Mouse (Mus musculus) MEL (cell line): ENCODE measurements at regions not wholly inside any gene's neighbourhood (a gene's known extent, or its start where the extent isn't known, plus 50 kb on each side); places are given as distances from the start of the nearest gene placed in this dataset.
A peak's percentile ranks its signal among the peaks of the same experiment; 100 is the strongest.

Source experiments
- DNase-seq: peaks from one replicate; pipeline ENCODE4 v3.0.0; 2011; ENCODE audit warnings: low read depth, low spot score
- H3K27ac ChIP-seq: 2 replicates; pipeline ENCODE4 v1.5.1; 2012; ENCODE audit warnings: low read depth, mild to moderate bottlenecking, control low read depth, low read length, moderate library complexity; ENCODE audit not compliant: control insufficient read depth
- H3K27me3 ChIP-seq, 2 experiments: fragments of 150-350 bp in 1 of 2; sonication (generic) in 1 of 2; 2 replicates each; pipeline ENCODE4 v1.6.1; 2012; ENCODE audit warnings: low read length in 2 of 2, mild to moderate bottlenecking in 2 of 2, improper control_type of control experiment in 1 of 2, moderate library complexity in 1 of 2; ENCODE audit not compliant: insufficient read depth in 2 of 2, control insufficient read depth in 1 of 2
- H3K36me3 ChIP-seq, 2 experiments: 2 replicates each; pipeline ENCODE4 v1.6.1; 2012 to 2014; ENCODE audit warnings: low read length in 2 of 2, improper control_type of control experiment in 1 of 2, inconsistent platforms in 1 of 2, mild to moderate bottlenecking in 1 of 2; ENCODE audit not compliant: insufficient read depth in 2 of 2, control insufficient read depth in 1 of 2
- H3K4me1 ChIP-seq, 2 experiments: fragments of 150-350 bp in 1 of 2; sonication (generic) in 1 of 2; 2 replicates each; pipeline ENCODE4 v1.6.1; 2012; ENCODE audit warnings: low read length in 2 of 2, improper control_type of control experiment in 1 of 2, mild to moderate bottlenecking in 1 of 2; ENCODE audit not compliant: insufficient read depth in 2 of 2, control insufficient read depth in 1 of 2
- H3K4me3 ChIP-seq, 2 experiments: fragments of 150-350 bp in 1 of 2; sonication (generic) in 1 of 2; 2 replicates each; pipeline ENCODE4 v1.5.1; 2012; ENCODE audit warnings: low read depth in 2 of 2, low read length in 2 of 2, mild to moderate bottlenecking in 2 of 2, moderate library complexity in 2 of 2, control low read depth in 1 of 2, improper control_type of control experiment in 1 of 2; ENCODE audit not compliant: control insufficient read depth in 1 of 2, insufficient read depth in 1 of 2
- H3K79me2 ChIP-seq: 2 replicates; pipeline ENCODE4 v1.6.1; 2012; ENCODE audit warnings: mild to moderate bottlenecking, low read length, moderate library complexity; ENCODE audit not compliant: control insufficient read depth, poor library complexity, insufficient read depth
- H3K9ac ChIP-seq: 2 replicates; pipeline ENCODE4 v1.6.1; 2012; ENCODE audit warnings: low read depth, mild to moderate bottlenecking, control low read depth, low read length, moderate library complexity; ENCODE audit not compliant: control insufficient read depth, poor library complexity, severe bottlenecking
- H3K9me3 ChIP-seq: fragments of 150-350 bp; sonication (generic); replicated peaks from 2 replicates; pipeline ENCODE4 v1.6.1; 2012; ENCODE audit warnings: mild to moderate bottlenecking, low read length, improper control_type of control experiment, moderate library complexity; ENCODE audit not compliant: insufficient read depth
- BHLHE40 ChIP-seq: IDR thresholded peaks from 2 replicates; pipeline ENCODE4 v1.6.1; 2012; ENCODE audit warnings: low read depth, mild to moderate bottlenecking, inconsistent platforms, low read length, improper control_type of control experiment, borderline replicate concordance
- CHD1 ChIP-seq: IDR thresholded peaks from 2 replicates; pipeline ENCODE4 v1.6.1; 2012; ENCODE audit warnings: low read depth, mild to moderate bottlenecking, inconsistent platforms, low read length, improper control_type of control experiment
- CTCF ChIP-seq, 3 experiments: IDR thresholded peaks in 2 of 3; conservative IDR thresholded peaks in 1 of 3; 2 replicates each; pipeline ENCODE4 v1.5.1; 2011 to 2012; ENCODE audit warnings: low read length in 3 of 3, low read depth in 2 of 3, mild to moderate bottlenecking in 2 of 3, improper control_type of control experiment in 1 of 3, inconsistent platforms in 1 of 3, mixed read lengths in 1 of 3, moderate library complexity in 1 of 3; ENCODE audit not compliant: control insufficient read depth in 1 of 3, insufficient read depth in 1 of 3, poor library complexity in 1 of 3, severe bottlenecking in 1 of 3
- ELF1 ChIP-seq: IDR thresholded peaks from 2 replicates; pipeline ENCODE4 v1.6.1; 2014; ENCODE audit warnings: low read depth, mild to moderate bottlenecking, inconsistent platforms, low read length, improper control_type of control experiment, moderate library complexity
- ETS1 ChIP-seq: IDR thresholded peaks from 2 replicates; pipeline ENCODE4 v1.6.1; 2012; ENCODE audit warnings: low read depth, mild to moderate bottlenecking, inconsistent platforms, low read length, improper control_type of control experiment, moderate library complexity
- GABPA ChIP-seq: IDR thresholded peaks from 2 replicates; pipeline ENCODE4 v1.6.1; 2012; ENCODE audit warnings: low read depth, mild to moderate bottlenecking, inconsistent platforms, low read length, improper control_type of control experiment, moderate library complexity
- MAFK ChIP-seq: IDR thresholded peaks from 2 replicates; pipeline ENCODE4 v1.6.1; 2011; ENCODE audit warnings: low read depth, mild to moderate bottlenecking, low read length, improper control_type of control experiment, borderline replicate concordance
- MAX ChIP-seq: IDR thresholded peaks from 2 replicates; pipeline ENCODE4 v1.6.1; 2011; ENCODE audit warnings: low read length, improper control_type of control experiment
- MAZ ChIP-seq: IDR thresholded peaks from 2 replicates; pipeline ENCODE4 v1.6.1; 2012; ENCODE audit warnings: low read depth, mild to moderate bottlenecking, inconsistent platforms, low read length, improper control_type of control experiment
- MXI1 ChIP-seq: IDR thresholded peaks from 2 replicates; pipeline ENCODE4 v1.6.1; 2011; ENCODE audit warnings: mild to moderate bottlenecking, low read depth, low read length, improper control_type of control experiment
- MYB ChIP-seq: IDR thresholded peaks from 2 replicates; pipeline ENCODE4 v1.6.1; 2011; ENCODE audit warnings: mild to moderate bottlenecking, low read depth, low read length, improper control_type of control experiment
- MYC ChIP-seq: IDR thresholded peaks from 2 replicates; pipeline ENCODE4 v1.6.1; 2011; ENCODE audit warnings: low read depth, mild to moderate bottlenecking, low read length, improper control_type of control experiment, moderate library complexity
- NELFE ChIP-seq: IDR thresholded peaks from 2 replicates; pipeline ENCODE4 v1.6.1; 2011; ENCODE audit warnings: low read depth, low read length, improper control_type of control experiment
- NRF1 ChIP-seq: IDR thresholded peaks from 2 replicates; pipeline ENCODE4 v1.6.1; 2014; ENCODE audit warnings: low read depth, mild to moderate bottlenecking, inconsistent platforms, low read length, improper control_type of control experiment, moderate library complexity; ENCODE audit not compliant: poor library complexity, insufficient read depth, severe bottlenecking
- POLR2A ChIP-seq, 2 experiments: IDR thresholded peaks; 2 replicates each; pipeline ENCODE4 v1.6.1; 2011 to 2012; ENCODE audit warnings: low read length in 2 of 2, mild to moderate bottlenecking in 2 of 2, control low read depth in 1 of 2, improper control_type of control experiment in 1 of 2, low read depth in 1 of 2, moderate library complexity in 1 of 2; ENCODE audit not compliant: control insufficient read depth in 1 of 2, insufficient read depth in 1 of 2, poor library complexity in 1 of 2
- POLR2AphosphoS5 ChIP-seq: IDR thresholded peaks from 2 replicates; pipeline ENCODE4 v1.6.1; 2012; ENCODE audit warnings: low read depth, borderline replicate concordance, mild to moderate bottlenecking, inconsistent platforms, low read length, moderate library complexity, mixed read lengths
- RAD21 ChIP-seq: IDR thresholded peaks from 2 replicates; pipeline ENCODE4 v1.6.1; 2011; ENCODE audit warnings: mild to moderate bottlenecking, low read depth, low read length, improper control_type of control experiment
- RCOR1 ChIP-seq: IDR thresholded peaks from 2 replicates; pipeline ENCODE4 v1.6.1; 2012; ENCODE audit warnings: low read depth, mild to moderate bottlenecking, inconsistent platforms, low read length, improper control_type of control experiment
- SIN3A ChIP-seq: IDR thresholded peaks from 2 replicates; pipeline ENCODE4 v1.6.1; 2012; ENCODE audit warnings: low read length, improper control_type of control experiment, inconsistent platforms
- SMC3 ChIP-seq: IDR thresholded peaks from 2 replicates; pipeline ENCODE4 v1.6.1; 2011; ENCODE audit warnings: low read depth, low read length, improper control_type of control experiment
- TAL1 ChIP-seq: IDR thresholded peaks from 2 replicates; pipeline ENCODE4 v1.6.1; 2012; ENCODE audit warnings: mild to moderate bottlenecking, inconsistent platforms, low read length, moderate library complexity, mixed read lengths
- TBP ChIP-seq: IDR thresholded peaks from 2 replicates; pipeline ENCODE4 v1.8.0; 2011; ENCODE audit warnings: low read depth, low read length, improper control_type of control experiment
- UBTF ChIP-seq: IDR thresholded peaks from 2 replicates; pipeline ENCODE4 v1.6.1; 2012; ENCODE audit warnings: low read depth, mild to moderate bottlenecking, inconsistent platforms, low read length, improper control_type of control experiment, moderate library complexity, borderline replicate concordance; ENCODE audit not compliant: insufficient read depth
- USF1 ChIP-seq: IDR thresholded peaks from 2 replicates; pipeline ENCODE4 v1.6.1; 2014; ENCODE audit warnings: low read depth, mild to moderate bottlenecking, inconsistent platforms, low read length, improper control_type of control experiment, moderate library complexity
- USF2 ChIP-seq, 2 experiments: IDR thresholded peaks; 2 replicates each; pipeline ENCODE4 v1.6.1; 2011 to 2012; ENCODE audit warnings: improper control_type of control experiment in 2 of 2, low read length in 2 of 2, borderline replicate concordance in 1 of 2, inconsistent platforms in 1 of 2, low read depth in 1 of 2, mild to moderate bottlenecking in 1 of 2; ENCODE audit not compliant: insufficient read depth in 1 of 2
- ZC3H11A ChIP-seq: IDR thresholded peaks from 2 replicates; pipeline ENCODE4 v1.6.1; 2012; ENCODE audit warnings: low read depth, mild to moderate bottlenecking, inconsistent platforms, low read length, improper control_type of control experiment

DNA sequence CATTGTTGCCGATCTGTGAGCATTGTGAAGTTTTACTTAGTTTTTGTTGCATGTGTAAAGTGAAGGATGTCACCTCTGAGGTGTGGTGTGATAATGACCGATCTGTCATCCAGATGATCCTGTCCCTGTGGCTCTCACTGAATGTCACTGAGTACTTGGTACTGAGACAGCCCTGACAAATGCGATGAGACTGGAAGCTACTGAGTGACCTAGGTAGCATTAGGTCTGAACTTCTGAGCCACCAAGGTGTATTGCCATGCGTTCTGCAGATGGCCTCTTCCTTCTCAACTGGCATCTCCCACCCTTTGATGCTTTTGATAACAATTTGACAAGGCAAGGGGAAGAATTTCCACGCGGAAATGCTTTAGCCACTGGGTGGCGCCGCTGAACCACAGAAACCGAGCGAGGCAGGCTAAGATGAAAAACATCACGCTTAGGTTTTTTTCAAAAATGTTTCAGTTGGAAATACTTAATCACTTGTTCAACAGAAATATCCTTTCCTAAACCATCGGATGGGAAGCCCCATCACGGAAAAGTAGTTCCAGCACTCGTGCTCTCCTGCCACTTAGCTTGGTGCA is 114.3 kb upstream of the Cobl start (continued):
- TF ChIP-seq NELFE, result no peak
- no peak for TF ChIP-seq TBP
- TF ChIP-seq MYB, result no peak

DNA sequence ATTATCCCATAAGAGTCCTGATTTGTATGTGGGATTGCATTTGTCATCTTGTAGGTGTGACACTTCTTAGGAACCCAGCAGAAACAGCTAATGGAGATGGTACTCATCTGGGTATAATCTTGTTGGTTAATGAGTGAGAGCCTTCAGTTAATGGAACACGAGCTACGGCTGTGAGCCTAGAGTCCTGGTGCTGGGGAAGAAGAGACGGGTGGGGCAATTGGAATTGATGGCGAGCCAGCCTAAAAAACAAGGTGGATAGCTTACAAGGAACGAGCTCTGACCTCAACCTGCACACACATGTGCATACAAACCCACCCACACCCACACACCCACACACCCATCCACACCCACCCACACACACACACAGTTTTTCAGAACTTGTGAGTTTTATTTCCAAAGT is 94.9 kb upstream of the Cobl start:
- no peaks in the 10 kb centered on the region for H3K36me3 ChIP-seq
- no peak overlapping the region for H3K9ac ChIP-seq
- H3K27ac ChIP-seq, result no peak overlapping the region
- 0 out of 4 replicates have a peak, but pooled peaks cover 0 to 1% of the 10 kb centered on the region in 2 experiments for H3K27me3 ChIP-seq
- H3K4me3 ChIP-seq, result no peak overlapping the region
- no peaks in the 10 kb centered on the region for H3K9me3 ChIP-seq
- no peaks in the 10 kb centered on the region for H3K4me1 ChIP-seq
- DNase-seq, result no peak
- TF ChIP-seq ETS1 (no peak), RCOR1 (no peak), MAZ (no peak), UBTF (no peak), ZC3H11A (no peak), POLR2A (IDR thresholded peaks at IDR 0.05; ENCODE audit: control insufficient read depth in 1 of 2, insufficient read depth in 1 of 2, low read depth in 1 of 2, low read length in 2 of 2, poor library complexity in 1 of 2) (no peak), MXI1 (no peak), MAX (no peak), USF2 (IDR thresholded peaks at IDR 0.05; ENCODE audit: borderline replicate concordance in 1 of 2, insufficient read depth in 1 of 2, low read depth in 1 of 2, low read length in 2 of 2) (no peak), RAD21 (no peak), ELF1 (no peak), USF1 (no peak), POLR2AphosphoS5 (no peak), GABPA (no peak)
- TF ChIP-seq, all 39 proteins: peak for 0
- H3K79me2 ChIP-seq, result no peaks in the 10 kb centered on the region

DNA sequence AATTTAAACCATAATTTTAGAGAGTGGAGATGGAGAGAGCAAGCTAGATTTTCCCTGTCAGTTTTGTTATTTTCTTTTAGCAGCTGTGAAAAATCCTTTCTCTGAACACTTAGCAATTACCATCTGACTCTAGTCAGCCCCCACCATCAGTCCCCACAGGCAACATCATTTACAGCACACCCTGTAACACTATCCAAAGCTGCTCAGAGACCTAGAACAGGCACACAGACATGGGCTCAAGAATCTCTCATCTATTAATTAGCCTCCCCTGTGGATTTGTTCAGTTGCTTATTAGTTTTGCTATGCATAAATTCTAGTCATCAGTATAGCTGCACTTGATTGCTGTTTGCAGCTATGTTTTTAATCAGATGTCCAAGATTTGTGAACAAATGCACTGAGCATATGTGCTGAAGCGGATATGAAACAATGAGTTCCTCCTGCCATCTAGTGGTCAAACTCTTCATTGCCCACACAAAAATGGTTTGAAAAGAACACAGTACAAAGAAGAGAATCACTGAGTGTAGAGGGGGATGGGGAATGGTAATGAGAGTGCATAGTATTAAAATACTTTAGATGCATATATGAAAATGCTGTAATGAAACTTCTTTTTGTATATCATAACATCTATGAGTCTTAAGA is 94.4 kb upstream of the Cobl start:
- peak; percentile 75 for TF ChIP-seq SMC3
- TF ChIP-seq MAFK, result no peak
- TF ChIP-seq MYC, result no peak
- TF ChIP-seq BHLHE40, result no peak
- TF ChIP-seq USF2 (IDR thresholded peaks at IDR 0.05; ENCODE audit: borderline replicate concordance in 1 of 2, insufficient read depth in 1 of 2, low read depth in 1 of 2, low read length in 2 of 2), result no peak
- TF ChIP-seq TAL1, result no peak
- TF ChIP-seq SIN3A, result no peak
- no peak for TF ChIP-seq NRF1
- TF ChIP-seq MAZ, result no peak
- peak; percentile 36 to 76 (median 50) for TF ChIP-seq CTCF (IDR thresholded peaks at IDR 0.05 in 2 of 3, conservative IDR thresholded peaks at IDR 0.05 in 1 of 3; ENCODE audit: control insufficient read depth in 1 of 3, insufficient read depth in 1 of 3, low read depth in 2 of 3, low read length in 3 of 3, poor library complexity in 1 of 3, severe bottlenecking in 1 of 3)
- TF ChIP-seq ZC3H11A, result peak; percentile 70; the same call in 1 of the 2 replicates
- peak; percentile 84 for TF ChIP-seq RAD21
- no peak for TF ChIP-seq POLR2AphosphoS5
- TF ChIP-seq TBP, result no peak
- TF ChIP-seq MYB, result no peak
- no peak for TF ChIP-seq CHD1
- H3K9me3 ChIP-seq, result no peaks in the 10 kb centered on the region
- H3K4me3 ChIP-seq, result no peak overlapping the region
- 0 out of 4 replicates have a peak, but pooled peaks cover 0 to 2% of the 10 kb centered on the region in 2 experiments for H3K27me3 ChIP-seq
- no peaks in the 10 kb centered on the region for H3K4me1 ChIP-seq
- peak; percentile 68 for DNase-seq
- H3K79me2 ChIP-seq, result no peaks in the 10 kb centered on the region
- H3K27ac ChIP-seq, result no peak overlapping the region
- H3K36me3 ChIP-seq, result no peaks in the 10 kb centered on the region
- H3K9ac ChIP-seq, result no peak overlapping the region
